Mouse (Mus musculus): ENCODE measurements around the gene Adgrg5. TPM values are rescaled to one million over a fixed set of nuclear protein-coding genes. Genes with fewer than 3 reads are reported as not detected.

Adgrg5 gene
- total and polyA plus RNA-seq, 3 experiments: 0.87 to 3.2 (median 2.9) TPM

GRCm38 (mm10) chr8:94985023-94985422 lies 61.5 kb downstream of the Adgrg5 start:
- DNase-seq (ENCODE audit: low spot score) (peak; percentile 72), ATAC-seq (ENCODE audit: extremely low read depth, insufficient number of reproducible peaks, low FRiP score, poor library complexity, severe bottlenecking) (peak; percentile 43)
- Histone ChIP-seq H3K9me3 (replicated peaks) (no peaks in the 10 kb centered on the region), H3K27me3 (ENCODE audit: insufficient read depth, low read length) (no peaks in the 10 kb centered on the region), H3K4me1 (ENCODE audit: insufficient read depth, low read depth, low read length) (peaks cover 96% of the 10 kb centered on the region), H3K4me3 (ENCODE audit: low read depth, low read length) (peak overlapping the region; percentile 80), H3K36me3 (replicated peaks) (peaks cover 58% of the 10 kb centered on the region)
- TF ChIP-seq TAL1 (conservative IDR thresholded peaks at IDR 0.05; ENCODE audit: low read depth, low read length) (peak; percentile 95), POLR2AphosphoS5 (IDR thresholded peaks at IDR 0.05; ENCODE audit: insufficient replicate concordance, low read depth, low read length) (no peak)

- Histone ChIP-seq H3K4me1 (ENCODE audit: insufficient read depth, low read depth, low read length) (peaks cover 96% of the 10 kb centered on the region), H3K36me3 (replicated peaks) (peaks cover 66% of the 10 kb centered on the region), H3K9me3 (replicated peaks) (no peaks in the 10 kb centered on the region), H3K27me3 (ENCODE audit: insufficient read depth, low read length) (no peaks in the 10 kb centered on the region), H3K4me3 (ENCODE audit: low read depth, low read length) (peak overlapping the region; percentile 80)
- ATAC-seq (ENCODE audit: extremely low read depth, insufficient number of reproducible peaks, low FRiP score, poor library complexity, severe bottlenecking) (no peak), DNase-seq (ENCODE audit: low spot score) (no peak)
- no peak for TF ChIP-seq CTCF (IDR thresholded peaks at IDR 0.05; ENCODE audit: low read depth, low read length)
- no peak for TF ChIP-seq TAL1 (conservative IDR thresholded peaks at IDR 0.05; ENCODE audit: low read depth, low read length)
- no peak for TF ChIP-seq GATA1 (IDR thresholded peaks at IDR 0.05; ENCODE audit: borderline replicate concordance, low read length)
- no peak for TF ChIP-seq GATA2 (IDR thresholded peaks at IDR 0.05; ENCODE audit: borderline replicate concordance, low read depth, low read length)
- TF ChIP-seq POLR2AphosphoS5 (IDR thresholded peaks at IDR 0.05; ENCODE audit: insufficient replicate concordance, low read depth, low read length): no peak
These were observed 63.2 kb downstream of the Adgrg5 start for GRCm38 (mm10) chr8:94986676-94987075.

GRCm38 (mm10) chr8:94987553-94987952 lies 64.1 kb downstream of the Adgrg5 start:
- H3K4me1 ChIP-seq (ENCODE audit: insufficient read depth, low read depth, low read length): peaks cover 96% of the 10 kb centered on the region
- H3K4me3 ChIP-seq (ENCODE audit: low read depth, low read length): peak overlapping the region; percentile 80

GRCm38 (mm10) chr8:94988619-94989018 lies 65.1 kb downstream of the Adgrg5 start:
- ATAC-seq (ENCODE audit: extremely low read depth, insufficient number of reproducible peaks, low FRiP score, poor library complexity, severe bottlenecking) (no peak), DNase-seq (ENCODE audit: low spot score) (no peak)
- Histone ChIP-seq H3K27me3 (ENCODE audit: insufficient read depth, low read length) (no peaks in the 10 kb centered on the region), H3K4me3 (ENCODE audit: low read depth, low read length) (peak overlapping the region; percentile 80; the same call in 1 of the 2 replicates), H3K4me1 (ENCODE audit: insufficient read depth, low read depth, low read length) (peaks cover 96% of the 10 kb centered on the region), H3K36me3 (replicated peaks) (peaks cover 85% of the 10 kb centered on the region), H3K9me3 (replicated peaks) (no peaks in the 10 kb centered on the region)
- TF ChIP-seq TAL1 (conservative IDR thresholded peaks at IDR 0.05; ENCODE audit: low read depth, low read length) (no peak), GATA1 (IDR thresholded peaks at IDR 0.05; ENCODE audit: borderline replicate concordance, low read length) (no peak), GATA2 (IDR thresholded peaks at IDR 0.05; ENCODE audit: borderline replicate concordance, low read depth, low read length) (no peak), CTCF (IDR thresholded peaks at IDR 0.05; ENCODE audit: low read depth, low read length) (no peak), POLR2AphosphoS5 (IDR thresholded peaks at IDR 0.05; ENCODE audit: insufficient replicate concordance, low read depth, low read length) (no peak)

More at GRCm38 (mm10) chr8:94987553-94987952, 64.1 kb downstream of the Adgrg5 start:
- ATAC-seq (ENCODE audit: extremely low read depth, insufficient number of reproducible peaks, low FRiP score, poor library complexity, severe bottlenecking) (no peak), DNase-seq (ENCODE audit: low spot score) (no peak)
- Histone ChIP-seq H3K27me3 (ENCODE audit: insufficient read depth, low read length) (no peaks in the 10 kb centered on the region), H3K36me3 (replicated peaks) (peaks cover 75% of the 10 kb centered on the region), H3K9me3 (replicated peaks) (no peaks in the 10 kb centered on the region)
- no peak for TF ChIP-seq GATA1 (IDR thresholded peaks at IDR 0.05; ENCODE audit: borderline replicate concordance, low read length)
- no peak for TF ChIP-seq CTCF (IDR thresholded peaks at IDR 0.05; ENCODE audit: low read depth, low read length)
- no peak for TF ChIP-seq POLR2AphosphoS5 (IDR thresholded peaks at IDR 0.05; ENCODE audit: insufficient replicate concordance, low read depth, low read length)
- TF ChIP-seq TAL1 (conservative IDR thresholded peaks at IDR 0.05; ENCODE audit: low read depth, low read length): no peak

GRCm38 (mm10) chr8:94989711-94990110 lies 66.2 kb downstream of the Adgrg5 start:
- no peak for TF ChIP-seq CTCF (IDR thresholded peaks at IDR 0.05; ENCODE audit: low read depth, low read length)
- no peak for TF ChIP-seq TAL1 (conservative IDR thresholded peaks at IDR 0.05; ENCODE audit: low read depth, low read length)
- TF ChIP-seq GATA2 (IDR thresholded peaks at IDR 0.05; ENCODE audit: borderline replicate concordance, low read depth, low read length): no peak
- TF ChIP-seq POLR2AphosphoS5 (IDR thresholded peaks at IDR 0.05; ENCODE audit: insufficient replicate concordance, low read depth, low read length): no peak
- TF ChIP-seq GATA1 (IDR thresholded peaks at IDR 0.05; ENCODE audit: borderline replicate concordance, low read length): no peak
- no peak for ATAC-seq (ENCODE audit: extremely low read depth, insufficient number of reproducible peaks, low FRiP score, poor library complexity, severe bottlenecking)
- peak overlapping the region; percentile 47; the same call in 1 of the 2 replicates for H3K4me3 ChIP-seq (ENCODE audit: low read depth, low read length)
- H3K36me3 ChIP-seq (replicated peaks): peaks cover 96% of the 10 kb centered on the region
- DNase-seq (ENCODE audit: low spot score): no peak
- H3K4me1 ChIP-seq (ENCODE audit: insufficient read depth, low read depth, low read length): peaks cover 100% of the 10 kb centered on the region
- no peaks in the 10 kb centered on the region for H3K9me3 ChIP-seq (replicated peaks)
- H3K27me3 ChIP-seq (ENCODE audit: insufficient read depth, low read length): no peaks in the 10 kb centered on the region

- H3K4me1 ChIP-seq (ENCODE audit: insufficient read depth, low read depth, low read length): peaks cover 100% of the 10 kb centered on the region
- DNase-seq (ENCODE audit: low spot score): no peak
- H3K9me3 ChIP-seq (replicated peaks): no peaks in the 10 kb centered on the region
- H3K4me3 ChIP-seq (ENCODE audit: low read depth, low read length): peak overlapping the region; percentile 46; the same call in 1 of the 2 replicates
- no peak for TF ChIP-seq TAL1 (conservative IDR thresholded peaks at IDR 0.05; ENCODE audit: low read depth, low read length)
- no peak for TF ChIP-seq POLR2AphosphoS5 (IDR thresholded peaks at IDR 0.05; ENCODE audit: insufficient replicate concordance, low read depth, low read length)
- TF ChIP-seq GATA1 (IDR thresholded peaks at IDR 0.05; ENCODE audit: borderline replicate concordance, low read length): no peak
- TF ChIP-seq GATA2 (IDR thresholded peaks at IDR 0.05; ENCODE audit: borderline replicate concordance, low read depth, low read length): no peak
- TF ChIP-seq CTCF (IDR thresholded peaks at IDR 0.05; ENCODE audit: low read depth, low read length): no peak
- H3K36me3 ChIP-seq (replicated peaks): peaks cover 100% of the 10 kb centered on the region
- no peak for ATAC-seq (ENCODE audit: extremely low read depth, insufficient number of reproducible peaks, low FRiP score, poor library complexity, severe bottlenecking)
- no peaks in the 10 kb centered on the region for H3K27me3 ChIP-seq (ENCODE audit: insufficient read depth, low read length)
These were observed 67.3 kb downstream of the Adgrg5 start for GRCm38 (mm10) chr8:94990598-94991453.
